Mouse (Mus musculus) G1E (cell line): ENCODE data around the gene Cox17.

Experiments
- CTCF ChIP-seq: IDR thresholded peaks from 2 replicates; pipeline ENCODE4 v1.5.1; 2012; ENCODE audit warnings: low read depth, low read length, inconsistent platforms, mixed read lengths
- TAL1 ChIP-seq: conservative IDR thresholded peaks from 2 replicates; pipeline ENCODE4 v1.6.1; 2012; ENCODE audit warnings: low read depth, low read length, inconsistent platforms, mixed read lengths

DNA sequence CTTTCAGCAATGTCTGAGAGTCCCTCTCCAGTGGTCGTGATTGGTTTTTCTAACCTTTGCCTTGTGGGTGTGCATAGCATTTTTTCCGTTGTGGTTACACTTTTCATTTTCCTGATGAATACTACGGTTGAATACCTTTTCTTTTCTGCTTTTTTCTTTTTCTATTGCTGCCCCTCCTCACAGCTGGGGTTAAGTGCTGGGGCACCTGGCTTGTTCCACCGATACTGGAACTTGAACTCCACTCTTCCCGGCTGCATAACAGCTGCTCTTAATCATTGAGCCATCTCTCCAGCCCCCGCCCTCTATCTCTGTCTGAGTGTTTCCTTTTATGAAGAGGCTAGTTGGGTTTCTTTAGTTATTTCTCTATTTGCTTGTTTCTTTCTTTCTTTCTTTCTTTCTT is 32.3 kb downstream of the Cox17 start:
- TF ChIP-seq CTCF (no peak), TAL1 (no peak)
